Mouse (Mus musculus) E14TG2a.4 (cell line): Measurements from ENCODE around the gene Clybl.

Experiments used
- CTCF ChIP-seq: conservative IDR thresholded peaks from 2 replicates; pipeline ENCODE4 v1.5.1; 2014; ENCODE audit warnings: low read length
- NANOG ChIP-seq: IDR thresholded peaks from 2 replicates; pipeline ENCODE4 v1.6.1; 2014; ENCODE audit warnings: borderline replicate concordance, low read length, mixed read lengths
- POU5F1 ChIP-seq: IDR thresholded peaks from 2 replicates; pipeline ENCODE4 v1.6.1; 2014; ENCODE audit warnings: low read length, borderline replicate concordance

GRCm38 (mm10) chr14:122374285-122374997, 192.9 kb downstream of the Clybl start:
- TF ChIP-seq CTCF (no peak), NANOG (no peak), POU5F1 (no peak)
